10 mouse cellular contexts compared by ENCODE assay signal in the genomic region with DNA sequence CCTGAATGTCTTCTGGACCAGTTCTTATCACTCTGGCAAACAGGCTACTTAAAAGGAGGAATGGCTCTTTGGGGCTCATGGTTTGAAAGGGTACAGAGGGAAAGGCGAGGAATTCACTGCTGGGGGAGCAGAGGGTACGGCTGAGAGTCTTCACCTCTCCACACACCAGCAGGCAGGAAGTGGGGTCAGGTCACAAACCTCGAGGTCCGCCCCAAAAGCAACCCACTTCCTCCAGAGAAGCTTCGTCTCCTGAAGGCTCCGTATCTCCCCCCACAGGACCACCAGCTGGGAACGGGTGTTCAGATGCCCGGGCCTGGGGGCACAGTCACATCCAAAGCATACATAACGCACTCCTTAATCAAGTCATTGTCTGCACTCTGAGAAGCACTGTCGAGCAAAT.
DNase-seq lines count a peak whose midpoint lies in the region; ATAC-seq lines count a peak whose summit lies in the region.
"Had no signal": no experiment of that assay in that cellular context is flagged by ENCODE, and none has a peak within 500 bp of the region (broad histone marks: within the 10 kb centered on the region; RNA-seq: fewer than 3 reads in every experiment).

No protein-coding gene starts in this region.

- H3K36me3 ChIP-seq in kidney, embryonic 16.5 days (ENCODE audit: insufficient read depth, low read length), result no peaks in the 10 kb centered on the region
- no peaks in the 10 kb centered on the region for H3K36me3 ChIP-seq in forebrain, embryonic 12.5 days (replicated peaks)

- no peaks in the 10 kb centered on the region for H3K9me3 ChIP-seq in kidney, embryonic 16.5 days (ENCODE audit: low read length)
- no peaks in the 10 kb centered on the region for H3K9me3 ChIP-seq in forebrain, embryonic 12.5 days

- H3K4me3 ChIP-seq in kidney, embryonic 16.5 days (ENCODE audit: low read length), result no peak overlapping the region
- no peak overlapping the region for H3K4me3 ChIP-seq in forebrain, embryonic 12.5 days (replicated peaks)

- ATAC-seq in neutrophil, adult 5-6 weeks (ENCODE audit: extremely low read depth, insufficient number of reproducible peaks, low FRiP score, poor library complexity, severe bottlenecking), result peak; percentile 21; the same call in 1 of the 2 replicates
- ATAC-seq in kidney, embryonic 16.5 days (ENCODE audit: low FRiP score, low TSS enrichment), result no peak
- ATAC-seq in forebrain, embryonic 12.5 days (ENCODE audit: low FRiP score), result no peak
- ATAC-seq: Patski had no signal

- H3K4me2 ChIP-seq in kidney, embryonic 16.5 days (replicated peaks; ENCODE audit: low read depth, low read length), result no peak overlapping the region
- H3K4me2 ChIP-seq in forebrain, embryonic 12.5 days, result no peak overlapping the region

- H3K4me1 ChIP-seq in kidney, embryonic 16.5 days (ENCODE audit: insufficient read depth, low read length), result peaks cover 10% of the 10 kb centered on the region
- H3K4me1 ChIP-seq in forebrain, embryonic 12.5 days, result peaks cover 17% of the 10 kb centered on the region

- H3K27ac ChIP-seq in kidney, embryonic 16.5 days (ENCODE audit: low read length), result no peak overlapping the region
- H3K27ac ChIP-seq in forebrain, embryonic 12.5 days, result no peak overlapping the region

- no peak overlapping the region for H3K9ac ChIP-seq in kidney, embryonic 16.5 days (replicated peaks; ENCODE audit: low read length)
- no peak overlapping the region for H3K9ac ChIP-seq in forebrain, embryonic 12.5 days

- WGBS in kidney, embryonic 16.5 days, result 27% methylated on average over 10 of the region's 10 CpGs
- 62% methylated on average over 10 of the region's 10 CpGs for WGBS in forebrain, embryonic 12.5 days

- no peaks in the 10 kb centered on the region for H3K27me3 ChIP-seq in kidney, embryonic 16.5 days (ENCODE audit: insufficient read depth, low read length)
- H3K27me3 ChIP-seq in forebrain, embryonic 12.5 days, result peaks cover 4% of the 10 kb centered on the region; the same call in 1 of the 2 replicates
- H3K27me3 ChIP-seq: Patski had no signal

- DNase-seq in adrenal gland, postnatal 14 days, result peak; percentile 7
- DNase-seq in adrenal gland, adult 8-10 months, result no peak
- peak; percentile 38 to 45 for DNase-seq in spleen, adult 18-20 months
- no peak for DNase-seq in spleen, adult 12 weeks (ENCODE audit: low spot score)
- DNase-seq in thymus, postnatal 4 days, result peak; percentile 77
- DNase-seq: kidney, postnatal 10 days had no signal

Comparison
In these comparisons a context has a peak if more than half of its experiments do, and no peak if none do; other contexts are left out.
1. DNase-seq: peak in adrenal gland, postnatal 14 days (single experiment), spleen, adult 18-20 months (2 of 2) and thymus, postnatal 4 days (single experiment); none in adrenal gland, adult 8-10 months (single experiment) and spleen, adult 12 weeks (single experiment).